Mouse (Mus musculus) MEL (cell line): ENCODE measurements around the gene Gm11437. TPM values are rescaled to one million over a fixed set of nuclear protein-coding genes. Genes with fewer than 3 reads are reported as not detected.

Source experiments
- DNase-seq: peaks from one replicate; pipeline ENCODE4 v3.0.0; 2011; ENCODE audit warnings: low read depth, low spot score
- H3K27ac ChIP-seq: 2 replicates; pipeline ENCODE4 v1.5.1; 2012; ENCODE audit warnings: low read depth, mild to moderate bottlenecking, control low read depth, low read length, moderate library complexity; ENCODE audit not compliant: control insufficient read depth
- H3K27me3 ChIP-seq, 2 experiments: fragments of 150-350 bp in 1 of 2; sonication (generic) in 1 of 2; 2 replicates each; pipeline ENCODE4 v1.6.1; 2012; ENCODE audit warnings: low read length in 2 of 2, mild to moderate bottlenecking in 2 of 2, improper control_type of control experiment in 1 of 2, moderate library complexity in 1 of 2; ENCODE audit not compliant: insufficient read depth in 2 of 2, control insufficient read depth in 1 of 2
- H3K36me3 ChIP-seq, 2 experiments: 2 replicates each; pipeline ENCODE4 v1.6.1; 2012 to 2014; ENCODE audit warnings: low read length in 2 of 2, improper control_type of control experiment in 1 of 2, inconsistent platforms in 1 of 2, mild to moderate bottlenecking in 1 of 2; ENCODE audit not compliant: insufficient read depth in 2 of 2, control insufficient read depth in 1 of 2
- H3K4me1 ChIP-seq, 2 experiments: fragments of 150-350 bp in 1 of 2; sonication (generic) in 1 of 2; 2 replicates each; pipeline ENCODE4 v1.6.1; 2012; ENCODE audit warnings: low read length in 2 of 2, improper control_type of control experiment in 1 of 2, mild to moderate bottlenecking in 1 of 2; ENCODE audit not compliant: insufficient read depth in 2 of 2, control insufficient read depth in 1 of 2
- H3K4me3 ChIP-seq, 2 experiments: fragments of 150-350 bp in 1 of 2; sonication (generic) in 1 of 2; 2 replicates each; pipeline ENCODE4 v1.5.1; 2012; ENCODE audit warnings: low read depth in 2 of 2, low read length in 2 of 2, mild to moderate bottlenecking in 2 of 2, moderate library complexity in 2 of 2, control low read depth in 1 of 2, improper control_type of control experiment in 1 of 2; ENCODE audit not compliant: control insufficient read depth in 1 of 2, insufficient read depth in 1 of 2
- H3K79me2 ChIP-seq: 2 replicates; pipeline ENCODE4 v1.6.1; 2012; ENCODE audit warnings: mild to moderate bottlenecking, low read length, moderate library complexity; ENCODE audit not compliant: control insufficient read depth, poor library complexity, insufficient read depth
- H3K9ac ChIP-seq: 2 replicates; pipeline ENCODE4 v1.6.1; 2012; ENCODE audit warnings: low read depth, mild to moderate bottlenecking, control low read depth, low read length, moderate library complexity; ENCODE audit not compliant: control insufficient read depth, poor library complexity, severe bottlenecking
- H3K9me3 ChIP-seq: fragments of 150-350 bp; sonication (generic); replicated peaks from 2 replicates; pipeline ENCODE4 v1.6.1; 2012; ENCODE audit warnings: mild to moderate bottlenecking, low read length, improper control_type of control experiment, moderate library complexity; ENCODE audit not compliant: insufficient read depth
- CHD1 ChIP-seq: IDR thresholded peaks from 2 replicates; pipeline ENCODE4 v1.6.1; 2012; ENCODE audit warnings: low read depth, mild to moderate bottlenecking, inconsistent platforms, low read length, improper control_type of control experiment
- CHD2 ChIP-seq: IDR thresholded peaks from 2 replicates; pipeline ENCODE4 v1.6.1; 2011; ENCODE audit warnings: low read length, improper control_type of control experiment
- CTCF ChIP-seq, 3 experiments: IDR thresholded peaks in 2 of 3; conservative IDR thresholded peaks in 1 of 3; 2 replicates each; pipeline ENCODE4 v1.5.1; 2011 to 2012; ENCODE audit warnings: low read length in 3 of 3, low read depth in 2 of 3, mild to moderate bottlenecking in 2 of 3, improper control_type of control experiment in 1 of 3, inconsistent platforms in 1 of 3, mixed read lengths in 1 of 3, moderate library complexity in 1 of 3; ENCODE audit not compliant: control insufficient read depth in 1 of 3, insufficient read depth in 1 of 3, poor library complexity in 1 of 3, severe bottlenecking in 1 of 3
- E2F4 ChIP-seq: IDR thresholded peaks from 2 replicates; pipeline ENCODE4 v1.6.1; 2011; ENCODE audit warnings: low read depth, low read length, improper control_type of control experiment, borderline replicate concordance
- EP300 ChIP-seq, 2 experiments: IDR thresholded peaks; 2 replicates each; pipeline ENCODE4 v1.6.1; 2011; ENCODE audit warnings: improper control_type of control experiment in 2 of 2, low read length in 2 of 2, low read depth in 1 of 2, mild to moderate bottlenecking in 1 of 2
- ETS1 ChIP-seq: IDR thresholded peaks from 2 replicates; pipeline ENCODE4 v1.6.1; 2012; ENCODE audit warnings: low read depth, mild to moderate bottlenecking, inconsistent platforms, low read length, improper control_type of control experiment, moderate library complexity
- HCFC1 ChIP-seq: IDR thresholded peaks from 2 replicates; pipeline ENCODE4 v1.6.1; 2012; ENCODE audit warnings: low read depth, mild to moderate bottlenecking, inconsistent platforms, low read length, improper control_type of control experiment, moderate library complexity
- JUND ChIP-seq: IDR thresholded peaks from 2 replicates; pipeline ENCODE4 v1.6.1; 2011; ENCODE audit warnings: low read depth, mild to moderate bottlenecking, improper control_type of control experiment, low read length
- MEF2A ChIP-seq: IDR thresholded peaks from 2 replicates; pipeline ENCODE4 v1.6.1; 2014; ENCODE audit warnings: low read depth, mild to moderate bottlenecking, inconsistent platforms, low read length, improper control_type of control experiment; ENCODE audit not compliant: poor library complexity, insufficient replicate concordance, severe bottlenecking; ENCODE audit errors: extremely low read depth
- MYB ChIP-seq: IDR thresholded peaks from 2 replicates; pipeline ENCODE4 v1.6.1; 2011; ENCODE audit warnings: mild to moderate bottlenecking, low read depth, low read length, improper control_type of control experiment
- MYC ChIP-seq: IDR thresholded peaks from 2 replicates; pipeline ENCODE4 v1.6.1; 2011; ENCODE audit warnings: low read depth, mild to moderate bottlenecking, low read length, improper control_type of control experiment, moderate library complexity
- NELFE ChIP-seq: IDR thresholded peaks from 2 replicates; pipeline ENCODE4 v1.6.1; 2011; ENCODE audit warnings: low read depth, low read length, improper control_type of control experiment
- NRF1 ChIP-seq: IDR thresholded peaks from 2 replicates; pipeline ENCODE4 v1.6.1; 2014; ENCODE audit warnings: low read depth, mild to moderate bottlenecking, inconsistent platforms, low read length, improper control_type of control experiment, moderate library complexity; ENCODE audit not compliant: poor library complexity, insufficient read depth, severe bottlenecking
- POLR2A ChIP-seq, 2 experiments: IDR thresholded peaks; 2 replicates each; pipeline ENCODE4 v1.6.1; 2011 to 2012; ENCODE audit warnings: low read length in 2 of 2, mild to moderate bottlenecking in 2 of 2, control low read depth in 1 of 2, improper control_type of control experiment in 1 of 2, low read depth in 1 of 2, moderate library complexity in 1 of 2; ENCODE audit not compliant: control insufficient read depth in 1 of 2, insufficient read depth in 1 of 2, poor library complexity in 1 of 2
- POLR2AphosphoS2 ChIP-seq: IDR thresholded peaks from 2 replicates; pipeline ENCODE4 v1.6.1; 2011; ENCODE audit warnings: low read length, improper control_type of control experiment
- RAD21 ChIP-seq: IDR thresholded peaks from 2 replicates; pipeline ENCODE4 v1.6.1; 2011; ENCODE audit warnings: mild to moderate bottlenecking, low read depth, low read length, improper control_type of control experiment
- SIN3A ChIP-seq: IDR thresholded peaks from 2 replicates; pipeline ENCODE4 v1.6.1; 2012; ENCODE audit warnings: low read length, improper control_type of control experiment, inconsistent platforms
- SMC3 ChIP-seq: IDR thresholded peaks from 2 replicates; pipeline ENCODE4 v1.6.1; 2011; ENCODE audit warnings: low read depth, low read length, improper control_type of control experiment
- TAL1 ChIP-seq: IDR thresholded peaks from 2 replicates; pipeline ENCODE4 v1.6.1; 2012; ENCODE audit warnings: mild to moderate bottlenecking, inconsistent platforms, low read length, moderate library complexity, mixed read lengths
- TBP ChIP-seq: IDR thresholded peaks from 2 replicates; pipeline ENCODE4 v1.8.0; 2011; ENCODE audit warnings: low read depth, low read length, improper control_type of control experiment
- TCF12 ChIP-seq: IDR thresholded peaks from 2 replicates; pipeline ENCODE4 v1.6.1; 2014; ENCODE audit warnings: low read depth, mild to moderate bottlenecking, inconsistent platforms, low read length, improper control_type of control experiment, moderate library complexity
- USF1 ChIP-seq: IDR thresholded peaks from 2 replicates; pipeline ENCODE4 v1.6.1; 2014; ENCODE audit warnings: low read depth, mild to moderate bottlenecking, inconsistent platforms, low read length, improper control_type of control experiment, moderate library complexity
- ZC3H11A ChIP-seq: IDR thresholded peaks from 2 replicates; pipeline ENCODE4 v1.6.1; 2012; ENCODE audit warnings: low read depth, mild to moderate bottlenecking, inconsistent platforms, low read length, improper control_type of control experiment
- ZNF384 ChIP-seq: IDR thresholded peaks from 2 replicates; pipeline ENCODE4 v1.6.1; 2012; ENCODE audit warnings: low read depth, mild to moderate bottlenecking, inconsistent platforms, low read length, improper control_type of control experiment
- polyA plus RNA-seq, 2 experiments: library from polyadenylated mRNA; stranded (reverse) in 1 of 2; unstranded in 1 of 2; fragments of >175 nt in 1 of 2; fragments of >200 nt in 1 of 2; gene quantifications; 2 replicates each; pipeline versions ENCODE4 v1.2.1 to v1.2.4; 2012; ENCODE audit warnings: low replicate concordance in 2 of 2, low read depth in 1 of 2; ENCODE audit not compliant: insufficient read length in 2 of 2, insufficient read depth in 1 of 2, missing spikeins in 1 of 2
- total RNA-seq: library from RNA; depleted of rRNA; stranded (reverse); fragments of 300-350 nt; gene quantifications from 2 replicates; pipeline ENCODE4 v1.2.3, GENCODE M21; 2012

Gene Gm11437
- total and polyA plus RNA-seq, 3 experiments, result not detected

DNA sequence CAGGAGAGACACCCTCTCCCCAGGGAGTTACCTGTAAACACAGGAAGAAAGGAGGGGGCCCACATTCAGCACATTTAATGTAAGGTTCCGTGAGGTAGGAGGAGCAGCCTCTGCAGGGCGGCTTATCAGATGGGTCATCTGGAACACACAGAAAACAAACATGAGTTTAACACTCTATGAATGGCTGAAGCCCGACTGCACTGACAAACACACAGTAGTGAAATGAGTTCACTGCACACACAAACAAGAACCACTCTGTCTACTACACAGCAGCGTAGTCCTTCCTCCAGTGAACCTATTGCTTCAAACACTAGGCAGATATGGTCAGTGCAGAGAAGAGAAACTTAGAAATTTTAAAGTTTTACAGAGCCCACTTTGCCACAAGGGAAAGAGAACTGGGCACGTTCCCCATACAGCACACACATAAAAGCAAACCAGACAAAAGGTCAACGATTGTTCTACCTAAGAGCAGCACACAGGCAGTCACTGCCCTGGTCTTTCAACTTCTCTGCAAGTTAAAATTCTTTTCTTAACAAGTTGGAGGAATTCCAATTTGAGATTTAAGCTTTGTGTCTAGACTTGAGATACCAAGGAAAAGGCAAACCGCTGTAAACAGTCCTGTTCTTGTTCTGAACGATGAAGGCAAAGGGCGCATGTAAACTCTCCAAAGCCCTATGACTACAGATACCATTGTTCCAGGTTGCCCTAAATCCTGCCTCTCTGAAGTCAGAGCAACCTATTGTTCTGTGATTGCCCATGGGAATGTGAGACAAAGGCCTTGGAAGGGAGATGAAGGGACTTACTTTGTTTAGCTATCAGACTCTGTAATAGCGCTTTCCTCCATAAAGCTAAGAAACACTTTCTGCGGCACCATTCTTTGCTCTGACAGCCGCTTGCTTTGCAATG, 46.0 kb downstream of the Gm11437 start:
- no peak for TF ChIP-seq TAL1
- no peak for TF ChIP-seq TCF12
- no peak for TF ChIP-seq E2F4
- no peak for TF ChIP-seq MYB
- TF ChIP-seq CHD1, result no peak
- no peak for TF ChIP-seq POLR2A (IDR thresholded peaks at IDR 0.05; ENCODE audit: control insufficient read depth in 1 of 2, insufficient read depth in 1 of 2, low read depth in 1 of 2, low read length in 2 of 2, poor library complexity in 1 of 2)
- no peak for TF ChIP-seq HCFC1
- no peak for TF ChIP-seq POLR2AphosphoS2
- no peak for TF ChIP-seq USF1
- Histone ChIP-seq H3K79me2 (no peaks in the 10 kb centered on the region), H3K27ac (no peak overlapping the region), H3K9ac (no peak overlapping the region), H3K36me3 (peaks cover 0 to 32% of the 10 kb centered on the region in 2 experiments; a peak in 2 of 4 replicates), H3K4me1 (no peaks in the 10 kb centered on the region), H3K27me3 (no peaks in the 10 kb centered on the region), H3K4me3 (no peak overlapping the region), H3K9me3 (no peaks in the 10 kb centered on the region)
- no peak for DNase-seq

DNA sequence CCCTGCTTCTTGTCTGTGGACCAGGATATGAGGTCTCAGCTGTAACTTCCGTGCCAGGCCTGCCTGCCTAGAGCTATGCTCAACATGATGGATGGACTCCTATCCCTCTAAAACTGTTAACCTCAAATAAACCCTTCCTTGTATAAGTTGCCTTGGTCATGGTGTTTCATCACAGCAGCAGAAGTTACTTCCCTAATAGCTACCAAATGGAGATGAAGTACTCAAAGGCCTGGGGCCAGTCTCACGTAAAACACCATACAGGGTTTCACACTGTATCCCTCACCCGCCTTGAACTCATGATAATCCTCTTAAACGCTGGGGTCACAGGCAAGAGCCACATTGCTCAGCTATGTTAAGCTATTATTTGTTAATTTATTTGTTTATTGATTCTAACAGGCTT, 49.8 kb downstream of the Gm11437 start:
- Histone ChIP-seq H3K27me3 (no peaks in the 10 kb centered on the region), H3K27ac (no peak overlapping the region), H3K4me3 (no peak overlapping the region), H3K9me3 (no peaks in the 10 kb centered on the region), H3K79me2 (no peaks in the 10 kb centered on the region), H3K9ac (no peak overlapping the region), H3K36me3 (peaks cover 0 to 16% of the 10 kb centered on the region in 2 experiments; a peak in 2 of 4 replicates), H3K4me1 (no peaks in the 10 kb centered on the region)
- no peak for DNase-seq
- TF ChIP-seq POLR2AphosphoS2, result no peak
- TF ChIP-seq SMC3, result no peak
- no peak for TF ChIP-seq TBP
- no peak for TF ChIP-seq EP300 (IDR thresholded peaks at IDR 0.05; ENCODE audit: low read depth in 1 of 2, low read length in 2 of 2)
- no peak for TF ChIP-seq NRF1
- TF ChIP-seq ZC3H11A, result no peak

GRCm38 (mm10) chr11:84116221-84116620, 51.1 kb downstream of the Gm11437 start:
- Histone ChIP-seq H3K79me2 (no peaks in the 10 kb centered on the region), H3K4me3 (no peak overlapping the region), H3K27me3 (no peaks in the 10 kb centered on the region), H3K9me3 (no peaks in the 10 kb centered on the region), H3K9ac (no peak overlapping the region), H3K4me1 (no peaks in the 10 kb centered on the region), H3K36me3 (peaks cover 0 to 19% of the 10 kb centered on the region in 2 experiments; a peak in 2 of 4 replicates), H3K27ac (no peak overlapping the region)
- peak; percentile 55 for DNase-seq
- TF ChIP-seq NELFE, result no peak
- TF ChIP-seq JUND, result no peak
- TF ChIP-seq MYB, result no peak
- TF ChIP-seq SMC3, result no peak; the same call in 1 of the 2 replicates
- TF ChIP-seq SIN3A, result no peak
- 0 out of 2 replicates have a peak, but pooled peaks have one; percentile 43 for TF ChIP-seq ZNF384
- no peak for TF ChIP-seq CHD2
- no peak for TF ChIP-seq ETS1
- TF ChIP-seq NRF1, result no peak
- peak; percentile 5 to 53 (median 43); a peak in 4 of 6 replicates for TF ChIP-seq CTCF (IDR thresholded peaks at IDR 0.05 in 2 of 3, conservative IDR thresholded peaks at IDR 0.05 in 1 of 3; ENCODE audit: control insufficient read depth in 1 of 3, insufficient read depth in 1 of 3, low read depth in 2 of 3, low read length in 3 of 3, poor library complexity in 1 of 3, severe bottlenecking in 1 of 3)
- TF ChIP-seq MYC, result peak; percentile 80; the same call in 1 of the 2 replicates
- TF ChIP-seq MEF2A, result no peak
- TF ChIP-seq HCFC1, result no peak
- peak; percentile 7 for TF ChIP-seq RAD21
